Mouse (Mus musculus) liver, postnatal 0 days (tissue): ENCODE data around the gene 3110082J24Rik.

ENCODE experiments used
- CTCF ChIP-seq: sonication (generic); IDR thresholded peaks from 2 replicates; pipeline ENCODE4 v1.5.1; 2016; ENCODE audit warnings: antibody characterized with exemption, low read depth
- EP300 ChIP-seq: IDR thresholded peaks from 2 replicates; pipeline ENCODE4 v1.6.1; 2016; ENCODE audit warnings: antibody characterized with exemption, low read depth, mild to moderate bottlenecking

DNA sequence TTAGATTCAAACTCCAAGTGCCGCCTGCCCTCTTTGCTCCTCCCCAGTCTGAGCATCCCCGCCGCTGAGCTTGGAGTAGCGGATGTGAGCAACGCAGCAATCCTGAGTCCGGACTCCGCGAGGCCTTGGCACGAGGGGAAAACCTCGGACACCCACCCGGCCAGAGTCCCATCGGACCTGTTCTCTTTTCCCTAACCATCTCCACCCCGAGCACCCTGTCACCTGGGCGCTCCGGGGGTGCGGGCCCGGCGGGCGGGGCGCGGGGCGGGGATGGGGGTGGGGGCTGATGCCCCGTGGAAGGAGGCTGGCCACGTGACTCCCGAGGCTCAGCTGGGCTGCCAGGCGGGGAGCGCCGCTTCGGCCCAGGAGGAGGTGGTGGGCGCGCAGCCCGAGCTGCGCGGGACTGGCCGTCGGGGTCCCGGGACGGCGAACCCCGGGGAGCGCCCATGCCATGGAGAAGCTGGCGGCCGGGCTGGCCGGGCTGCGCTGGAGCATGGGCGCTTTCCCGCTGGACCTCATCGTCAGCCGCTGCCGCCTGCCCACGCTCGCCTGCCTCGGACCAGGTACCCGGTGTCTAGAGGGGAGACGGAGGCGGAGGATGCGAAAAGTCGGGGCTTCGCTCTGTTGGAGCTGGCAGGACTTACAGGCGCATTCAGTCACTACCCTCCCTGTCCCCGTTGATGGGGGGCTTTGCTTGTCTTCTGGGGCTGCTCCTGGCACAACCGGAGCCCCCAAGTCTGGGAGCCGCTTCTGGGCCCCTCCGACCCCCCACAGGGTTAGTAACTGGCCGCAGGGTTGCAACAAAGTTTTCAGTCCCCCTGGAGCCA lies 832 bp downstream of the 3110082J24Rik start, which contains the start of gene Garem2:
- TF ChIP-seq CTCF: no peak
- TF ChIP-seq EP300: no peak
